Mouse (Mus musculus) forebrain, embryonic 11.5 days (tissue): ENCODE results near the gene Dao. TPM values are rescaled to one million over a fixed set of nuclear protein-coding genes. Genes with fewer than 3 reads are reported as not detected.

Source experiments
- ATAC-seq: fragments of 200-750 bp; cut with Nextera tagmentation; replicated peaks from 2 replicates; pipeline ENCODE4 v1.8.0; 2017; ENCODE audit warnings: moderate TSS enrichment; ENCODE audit not compliant: low FRiP score
- DNase-seq: peaks from one replicate; pipeline ENCODE4 v3.0.0-alpha.2; 2017; ENCODE audit warnings: low spot score
- H3K27ac ChIP-seq: fragments of 300-500 bp; sonication (generic); 2 replicates; pipeline ENCODE4 v1.5.1; 2014; ENCODE audit warnings: low read depth, low read length
- H3K27me3 ChIP-seq: fragments of 300-500 bp; sonication (generic); 2 replicates; pipeline ENCODE4 v1.6.1; 2014; ENCODE audit warnings: mild to moderate bottlenecking, low read length, mixed read lengths; ENCODE audit not compliant: control insufficient read depth, insufficient read depth
- H3K36me3 ChIP-seq: fragments of 300-500 bp; sonication (generic); 2 replicates; pipeline ENCODE4 v1.6.1; 2014; ENCODE audit warnings: mild to moderate bottlenecking, low read length, moderate library complexity, mixed read lengths; ENCODE audit not compliant: control insufficient read depth, insufficient read depth
- H3K4me1 ChIP-seq: fragments of 300-500 bp; sonication (generic); replicated peaks from 2 replicates; pipeline ENCODE4 v1.6.1; 2014; ENCODE audit warnings: low read length, mixed read lengths; ENCODE audit not compliant: control insufficient read depth, insufficient read depth
- H3K4me2 ChIP-seq: fragments of 300-500 bp; sonication (generic); 2 replicates; pipeline ENCODE4 v1.6.1; 2014; ENCODE audit warnings: low read depth, mild to moderate bottlenecking, low read length, moderate library complexity, mixed read lengths; ENCODE audit not compliant: severe bottlenecking
- H3K4me3 ChIP-seq: fragments of 300-500 bp; sonication (generic); 2 replicates; pipeline ENCODE4 v1.5.1; 2014; ENCODE audit warnings: low read depth, low read length
- H3K9ac ChIP-seq: fragments of 300-500 bp; sonication (generic); 2 replicates; pipeline ENCODE4 v1.6.1; 2014; ENCODE audit warnings: low read length
- H3K9me3 ChIP-seq: fragments of 300-500 bp; sonication (generic); 2 replicates; pipeline ENCODE4 v1.6.1; 2016; ENCODE audit warnings: low read length, mixed read lengths; ENCODE audit not compliant: control insufficient read depth
- WGBS: fragments of 180-500 bp; shearing (Covaris S2); extraction: QIAGEN DNeasy Blood & Tissue Kit; methylation state at CpG from one replicate; pipeline ENCODE4 v1.1.7; 2014; 5-methylcytosine and 5-hydroxymethylcytosine counted together
- polyA plus RNA-seq: library from polyadenylated mRNA; unstranded; fragments of >200 nt; fragmentation: Nextera tagmentation; extraction: Ambion mirVana; gene quantifications from 2 replicates; pipeline ENCODE4 v1.2.1, GENCODE M21; 2014

Dao gene
- polyA plus RNA-seq, 1 experiment from 2014 or later: not detected

GRCm38 (mm10) chr5:114057129-114057731 lies 53.7 kb downstream of the Dao start:
- Histone ChIP-seq H3K4me3 (no peak overlapping the region), H3K4me1 (no peaks in the 10 kb centered on the region), H3K9me3 (no peaks in the 10 kb centered on the region), H3K27me3 (no peaks in the 10 kb centered on the region), H3K4me2 (no peak overlapping the region), H3K9ac (no peak overlapping the region), H3K36me3 (no peaks in the 10 kb centered on the region), H3K27ac (no peak overlapping the region)
- WGBS: 83% methylated on average over 9 of the region's 9 CpGs
- DNase-seq (no peak), ATAC-seq (no peak)

- no peaks in the 10 kb centered on the region for H3K4me1 ChIP-seq
- 65% methylated on average over 7 of the region's 7 CpGs for WGBS
- H3K4me2 ChIP-seq: no peak overlapping the region
- no peaks in the 10 kb centered on the region for H3K9me3 ChIP-seq
- no peak overlapping the region for H3K27ac ChIP-seq
- H3K4me3 ChIP-seq: no peak overlapping the region
- H3K9ac ChIP-seq: no peak overlapping the region
- H3K36me3 ChIP-seq: no peaks in the 10 kb centered on the region
- H3K27me3 ChIP-seq: no peaks in the 10 kb centered on the region
- ATAC-seq: no peak
- DNase-seq: no peak
These were observed 58.2 kb downstream of the Dao start for GRCm38 (mm10) chr5:114061675-114062074.

GRCm38 (mm10) chr5:114063958-114064357 lies 60.5 kb downstream of the Dao start:
- WGBS: 65% methylated on average over 4 of the region's 4 CpGs
- Histone ChIP-seq H3K4me2 (no peak overlapping the region), H3K9ac (no peak overlapping the region), H3K27me3 (no peaks in the 10 kb centered on the region), H3K4me1 (no peaks in the 10 kb centered on the region), H3K36me3 (no peaks in the 10 kb centered on the region), H3K9me3 (no peaks in the 10 kb centered on the region), H3K27ac (no peak overlapping the region), H3K4me3 (no peak overlapping the region)
- DNase-seq: no peak
- ATAC-seq: no peak

GRCm38 (mm10) chr5:114065161-114065560 lies 61.7 kb downstream of the Dao start, which contains the start of gene Usp30:
Gene Usp30, plus strand, starts transcription at chr5:114065461.
- no peak within 1 kb of the TSS for H3K27ac ChIP-seq
- WGBS: 95% methylated on average over 6 of the region's 6 CpGs
- ATAC-seq: no peak

GRCm38 (mm10) chr5:114066601-114067000 lies 63.1 kb downstream of the Dao start:
- no peaks in the 10 kb centered on the region for H3K36me3 ChIP-seq
- H3K4me3 ChIP-seq: no peak overlapping the region
- 46% methylated on average over 6 of the region's 6 CpGs for WGBS
- no peaks in the 10 kb centered on the region for H3K27me3 ChIP-seq
- DNase-seq (no peak), ATAC-seq (no peak)
- no peaks in the 10 kb centered on the region; the same call in 1 of the 2 replicates for H3K9me3 ChIP-seq
- H3K4me1 ChIP-seq: no peaks in the 10 kb centered on the region
- H3K27ac ChIP-seq: no peak overlapping the region
- H3K4me2 ChIP-seq: no peak overlapping the region
- H3K9ac ChIP-seq: no peak overlapping the region

More at GRCm38 (mm10) chr5:114065161-114065560, 61.7 kb downstream of the Dao start, which contains the start of gene Usp30:
- Histone ChIP-seq H3K36me3 (no peaks in the 10 kb centered on the region), H3K4me1 (no peaks in the 10 kb centered on the region), H3K9ac (no peak within 1 kb of the TSS), H3K4me3 (no peak within 1 kb of the TSS), H3K9me3 (no peaks in the 10 kb centered on the region), H3K27me3 (no peaks in the 10 kb centered on the region), H3K4me2 (no peak within 1 kb of the TSS)
- DNase-seq: no peak

- no peak for DNase-seq
- H3K27me3 ChIP-seq: no peaks in the 10 kb centered on the region
- H3K9me3 ChIP-seq: no peaks in the 10 kb centered on the region; the same call in 1 of the 2 replicates
- H3K4me1 ChIP-seq: no peaks in the 10 kb centered on the region
- no peak overlapping the region for H3K9ac ChIP-seq
- no peak for ATAC-seq
- H3K36me3 ChIP-seq: no peaks in the 10 kb centered on the region
- H3K4me2 ChIP-seq: no peak overlapping the region
- WGBS: 83% methylated on average over 9 of the region's 9 CpGs
- no peak overlapping the region for H3K27ac ChIP-seq
- no peak overlapping the region for H3K4me3 ChIP-seq
These were observed 64.0 kb downstream of the Dao start for GRCm38 (mm10) chr5:114067543-114067942.

- Histone ChIP-seq H3K36me3 (no peaks in the 10 kb centered on the region), H3K27ac (no peak overlapping the region), H3K4me3 (no peak overlapping the region), H3K27me3 (no peaks in the 10 kb centered on the region), H3K4me2 (no peak overlapping the region), H3K4me1 (no peaks in the 10 kb centered on the region), H3K9me3 (no peaks in the 10 kb centered on the region; the same call in 1 of the 2 replicates), H3K9ac (no peak overlapping the region)
- DNase-seq: no peak
- no peak for ATAC-seq
- WGBS: 75% methylated on average over 9 of the region's 9 CpGs
These were observed 64.5 kb downstream of the Dao start for GRCm38 (mm10) chr5:114067982-114068381.

- Histone ChIP-seq H3K4me3 (no peak overlapping the region), H3K9ac (no peak overlapping the region), H3K4me2 (no peak overlapping the region), H3K27me3 (no peaks in the 10 kb centered on the region), H3K36me3 (no peaks in the 10 kb centered on the region), H3K4me1 (no peaks in the 10 kb centered on the region), H3K27ac (no peak overlapping the region), H3K9me3 (no peaks in the 10 kb centered on the region; the same call in 1 of the 2 replicates)
- DNase-seq (no peak), ATAC-seq (no peak)
- 91% methylated on average over 4 of the region's 4 CpGs for WGBS
These were observed 67.4 kb downstream of the Dao start for GRCm38 (mm10) chr5:114070858-114071257.

- no peaks in the 10 kb centered on the region; the same call in 1 of the 2 replicates for H3K9me3 ChIP-seq
- no peaks in the 10 kb centered on the region for H3K36me3 ChIP-seq
- WGBS: 55% methylated on average over 2 of the region's 2 CpGs
- no peak overlapping the region for H3K9ac ChIP-seq
- H3K27me3 ChIP-seq: no peaks in the 10 kb centered on the region
- H3K4me3 ChIP-seq: no peak overlapping the region
- no peak overlapping the region for H3K27ac ChIP-seq
- DNase-seq (no peak), ATAC-seq (no peak)
- no peaks in the 10 kb centered on the region for H3K4me1 ChIP-seq
- no peak overlapping the region for H3K4me2 ChIP-seq
These were observed 68.8 kb downstream of the Dao start for GRCm38 (mm10) chr5:114072262-114072661.
